Mouse (Mus musculus) c-Kit-positive CD71-positive TER-119-negative erythroid progenitor cells, embryonic 14.5 days (primary cell): ENCODE data around the gene Rhox7a.
"Not testable (repeated sequence)": the region's sequence is repeated elsewhere in the genome, so short reads cannot be mapped to it uniquely, and the experiment has no call there.

ENCODE experiments used
- DNase-seq: peaks from one replicate; pipeline ENCODE4 v3.0.0-alpha.2; 2013; ENCODE audit warnings: low read depth

Gene Rhox7a

DNA sequence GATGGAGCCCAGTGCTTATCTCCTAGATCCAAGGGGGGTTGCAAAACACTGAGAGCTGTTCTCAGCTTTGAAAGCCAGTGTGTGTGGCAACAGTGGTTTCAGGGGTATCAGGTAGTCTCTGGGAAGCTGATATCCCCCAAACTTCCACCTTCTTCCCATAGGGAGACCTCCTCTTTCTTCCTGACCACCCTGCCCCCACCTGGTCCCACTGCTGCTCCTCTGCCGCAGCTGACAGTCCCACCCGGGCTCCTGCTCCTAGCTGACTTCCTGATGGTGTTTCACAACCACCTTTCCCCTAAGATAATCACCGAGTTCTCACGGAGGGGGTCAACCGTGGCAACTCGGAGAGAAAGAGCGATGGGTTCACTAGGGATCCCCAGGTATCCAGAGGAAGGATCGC lies at the start of gene Rhox7a:
Rhox7a (plus strand) TSS at position 301 of the 400 bp plus-strand sequence.
- DNase-seq: not testable (repeated sequence)

DNA sequence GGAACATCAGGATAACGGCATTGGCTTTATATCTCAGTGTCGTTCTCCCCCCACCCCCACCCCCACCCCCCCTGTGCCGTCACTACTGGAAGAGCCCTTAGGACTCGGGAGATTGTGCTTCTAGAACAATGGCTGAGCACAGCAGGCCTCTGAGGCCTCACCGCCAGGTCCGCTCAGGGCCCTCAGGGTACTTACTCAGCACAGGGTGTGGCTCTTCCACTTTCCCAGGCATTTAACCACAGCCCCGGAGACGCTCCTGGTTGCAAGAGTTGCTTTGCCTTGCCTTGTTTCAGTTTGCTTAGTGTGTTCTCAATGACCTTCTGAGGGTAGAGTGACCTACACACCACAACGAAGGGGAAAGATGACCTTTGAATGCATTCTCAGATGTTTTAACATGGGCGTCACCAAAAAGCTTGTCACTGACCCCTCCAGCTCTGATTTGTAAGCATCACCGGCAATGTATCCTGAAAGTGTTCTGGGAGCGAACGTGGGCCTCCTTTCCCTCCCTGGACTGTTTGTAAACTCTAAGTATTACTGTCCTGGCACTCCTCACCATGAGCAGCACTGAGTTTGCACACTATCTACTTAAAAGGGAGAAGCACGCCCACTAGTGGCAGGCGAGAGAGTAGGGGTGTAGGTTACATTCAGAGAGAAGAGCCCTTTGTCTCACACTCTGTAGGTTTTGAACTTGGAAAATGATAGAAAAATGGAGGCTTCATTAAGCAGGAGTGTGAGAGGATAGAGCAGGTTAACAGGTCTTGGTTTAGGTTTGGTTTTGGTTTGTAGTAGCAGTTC lies 24.0 kb upstream of the Rhox7a start:
- DNase-seq: no peak

DNA sequence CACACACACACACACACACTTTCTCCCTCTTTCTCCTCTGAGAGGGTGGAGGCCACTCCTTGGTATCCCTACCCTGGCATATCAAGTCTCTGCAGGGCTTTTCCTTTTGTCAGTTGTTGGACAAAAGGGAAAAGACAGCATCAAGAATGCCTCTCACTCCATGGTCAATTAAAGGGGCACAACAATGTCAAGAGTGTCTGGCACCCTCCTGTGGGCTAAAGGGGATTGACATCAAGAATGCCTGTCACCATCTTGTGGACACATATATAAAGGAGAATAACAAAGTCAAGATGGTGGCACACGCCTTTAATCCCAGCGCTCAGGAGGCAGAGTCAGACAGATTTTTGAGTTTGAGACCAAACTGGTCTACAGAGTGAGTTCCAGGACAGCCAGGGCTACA lies 22.1 kb upstream of the Rhox7a start:
- DNase-seq: no peak

DNA sequence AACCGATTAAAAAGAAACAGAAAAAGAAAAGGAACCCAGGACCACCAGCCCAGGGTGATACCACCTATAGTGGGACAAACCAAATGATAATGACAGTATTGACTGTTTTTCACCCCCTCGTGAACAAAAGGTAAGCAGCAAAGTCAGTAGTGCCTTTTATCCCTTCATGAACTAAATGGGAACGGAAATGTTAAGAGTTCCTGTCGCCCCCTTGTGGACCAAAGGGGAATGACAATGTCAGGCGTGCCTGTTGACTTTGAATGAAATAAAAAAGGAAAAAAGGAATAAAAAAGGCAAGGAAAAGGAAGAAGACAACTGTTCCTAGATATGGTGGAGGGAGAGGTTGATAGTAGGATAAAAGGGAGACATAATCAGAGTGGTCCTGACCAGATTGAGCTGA lies 20.3 kb upstream of the Rhox7a start:
- DNase-seq: no peak

DNA sequence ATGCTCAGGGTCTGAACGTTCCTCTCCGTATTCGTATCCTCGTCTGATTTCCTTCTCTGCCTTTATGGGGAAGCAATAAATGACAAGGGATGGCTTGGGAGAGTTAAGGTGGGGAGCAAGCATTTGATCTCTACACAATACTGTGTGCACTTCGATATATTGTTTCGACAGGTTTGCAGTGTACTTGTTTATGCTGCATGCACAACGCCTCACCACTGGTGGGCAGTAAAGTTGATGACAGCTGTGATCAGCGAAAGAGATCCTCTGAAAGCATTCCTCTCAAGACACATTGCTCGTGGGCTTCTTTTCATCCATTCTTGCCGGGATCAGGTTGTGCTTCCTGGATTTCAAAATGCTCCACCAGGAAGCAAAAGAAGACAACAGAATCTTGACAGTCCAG lies 15.8 kb upstream of the Rhox7a start:
- DNase-seq: no peak

DNA sequence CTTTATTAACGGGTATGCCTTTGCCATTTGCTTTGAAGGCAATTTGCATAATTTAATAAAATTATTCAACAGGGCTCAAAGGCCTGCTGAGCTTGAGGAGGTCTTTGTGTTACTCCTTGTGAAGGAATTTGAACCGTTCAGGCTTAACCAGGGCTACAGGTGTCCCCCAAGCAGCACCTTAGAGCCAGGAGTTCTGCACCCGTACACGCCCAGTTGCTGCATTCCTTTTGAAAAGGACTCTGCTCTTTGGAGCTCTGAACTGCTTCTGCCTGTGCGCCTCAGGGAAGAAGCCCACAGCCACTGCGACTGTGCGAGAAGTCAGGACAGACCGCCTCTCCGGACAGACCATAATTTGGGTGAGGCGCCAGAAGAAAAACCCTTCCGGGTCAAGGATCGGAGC lies 4.9 kb upstream of the Rhox7a start, which contains the start of gene Rhox6:
Rhox6 (plus strand) TSS at position 301 of the 400 bp plus-strand sequence.
- not testable (repeated sequence) for DNase-seq

DNA sequence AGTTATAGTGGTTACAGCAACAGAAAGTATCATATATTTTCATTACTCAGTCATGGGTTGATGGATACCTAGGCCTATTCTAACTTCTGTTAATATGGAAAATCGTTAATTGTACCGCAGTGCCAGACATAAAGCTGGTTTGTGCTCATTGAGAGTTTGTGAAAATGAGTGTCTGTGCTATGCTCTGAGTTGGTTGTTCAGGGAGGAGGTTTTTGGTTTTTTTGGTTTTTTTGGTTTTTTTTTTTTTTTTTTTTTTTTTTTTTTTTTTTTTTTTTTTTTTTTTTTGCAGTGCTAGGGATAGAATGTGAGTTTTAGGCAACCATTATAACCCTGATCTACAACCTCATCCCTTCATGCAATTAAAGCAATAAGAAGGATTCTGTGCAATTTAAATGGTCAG lies 40.2 kb downstream of the Rhox7a start:
- DNase-seq: no peak

DNA sequence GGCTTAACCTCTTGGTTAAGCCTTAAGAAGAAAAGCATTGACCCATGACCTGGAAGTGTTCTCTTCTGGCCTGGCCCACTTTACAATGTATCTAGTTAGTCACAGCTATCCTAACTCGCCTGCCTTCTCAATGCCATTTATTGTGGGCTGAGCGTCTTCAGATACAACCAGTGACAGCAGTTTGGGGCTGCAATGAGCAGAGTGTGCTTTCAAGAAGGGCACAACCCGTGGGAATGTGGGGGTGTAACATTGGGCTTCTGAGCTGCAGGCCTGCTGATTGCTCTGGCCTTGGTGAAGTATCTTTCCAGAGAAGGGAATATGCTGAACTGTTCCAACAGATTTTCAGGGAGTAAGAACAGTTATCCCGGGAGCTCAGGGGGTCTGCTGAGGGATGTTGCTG lies 47.4 kb downstream of the Rhox7a start, which contains the start of gene Rhox8:
Rhox8 (minus strand) TSS at position 101 of the 400 bp plus-strand sequence.
- DNase-seq: no peak
